Mouse (Mus musculus): Measurements from ENCODE around the gene Gdf1.

Gene Gdf1

DNA sequence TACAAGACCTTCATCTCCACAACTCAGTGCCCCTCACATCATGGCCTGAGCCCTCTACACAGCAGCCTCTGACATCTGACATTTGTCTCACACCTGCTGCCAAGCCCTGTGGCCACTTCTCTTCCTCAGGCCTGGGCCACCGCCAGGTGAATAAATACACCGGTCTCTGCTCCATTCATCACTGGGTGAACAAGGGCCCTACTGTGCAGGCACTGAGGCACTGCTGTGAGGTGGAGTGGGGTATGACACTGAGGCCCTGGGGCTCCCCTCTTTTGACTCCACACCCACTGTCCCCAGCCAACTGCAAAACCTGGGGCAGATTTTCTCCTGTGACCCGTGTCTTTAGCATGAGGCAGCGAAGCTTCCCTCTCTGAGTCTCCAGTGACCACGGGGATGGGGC, 37.0 kb downstream of the Gdf1 start:
- no peak for DNase-seq

GRCm38 (mm10) chr8:70370476-70370875, 40.9 kb downstream of the Gdf1 start:
- no peak for DNase-seq

- no peak for DNase-seq
Observed at GRCm38 (mm10) chr8:70371951-70372350, 42.3 kb downstream of the Gdf1 start.

DNA sequence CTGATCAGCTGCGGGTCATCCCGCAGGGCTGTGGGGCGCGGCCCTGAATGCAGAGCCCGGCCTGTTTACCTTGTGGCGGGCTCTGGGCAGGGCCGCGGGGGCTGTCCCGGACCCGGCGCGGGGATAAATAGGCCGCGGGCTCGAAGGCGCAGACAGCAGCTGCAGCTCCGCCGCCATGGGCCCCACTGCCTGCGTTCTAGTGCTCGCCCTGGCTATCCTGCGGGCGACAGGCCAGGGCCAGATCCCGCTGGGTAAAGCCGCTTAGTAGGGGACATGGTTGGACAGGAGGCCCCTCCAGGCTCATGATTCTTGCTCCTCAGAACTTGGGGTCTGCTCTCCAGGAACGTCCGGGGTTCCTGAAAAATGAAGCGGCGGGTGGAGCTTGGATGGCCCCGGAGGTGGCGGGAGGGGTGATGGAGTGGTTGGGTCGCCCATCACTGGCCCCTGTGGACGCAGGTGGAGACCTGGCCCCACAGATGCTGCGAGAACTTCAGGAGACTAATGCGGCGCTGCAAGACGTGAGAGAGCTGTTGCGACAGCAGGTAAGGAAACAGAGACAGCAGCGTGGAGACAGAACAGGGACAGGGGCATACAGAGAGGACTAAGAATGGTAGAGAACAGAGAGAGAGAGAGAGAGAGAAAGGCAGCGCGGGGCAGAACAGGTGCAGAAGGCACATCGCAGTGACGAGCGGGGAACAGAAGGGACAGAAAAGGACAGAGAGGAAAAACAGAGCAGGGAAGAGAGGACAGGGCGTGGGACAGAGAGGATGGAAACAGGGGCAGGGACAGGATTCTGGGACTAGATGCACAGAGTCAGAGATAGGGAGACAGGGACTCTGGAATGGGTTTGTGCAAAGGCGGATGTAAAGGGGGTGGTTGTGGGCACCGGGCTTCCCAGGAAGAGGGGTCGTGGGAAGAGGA, 44.0 kb downstream of the Gdf1 start, which contains the start of gene Comp:
Gene Comp, plus strand, starts transcription at position 162 of the 921 bp plus-strand sequence.
- no peak for DNase-seq

DNA sequence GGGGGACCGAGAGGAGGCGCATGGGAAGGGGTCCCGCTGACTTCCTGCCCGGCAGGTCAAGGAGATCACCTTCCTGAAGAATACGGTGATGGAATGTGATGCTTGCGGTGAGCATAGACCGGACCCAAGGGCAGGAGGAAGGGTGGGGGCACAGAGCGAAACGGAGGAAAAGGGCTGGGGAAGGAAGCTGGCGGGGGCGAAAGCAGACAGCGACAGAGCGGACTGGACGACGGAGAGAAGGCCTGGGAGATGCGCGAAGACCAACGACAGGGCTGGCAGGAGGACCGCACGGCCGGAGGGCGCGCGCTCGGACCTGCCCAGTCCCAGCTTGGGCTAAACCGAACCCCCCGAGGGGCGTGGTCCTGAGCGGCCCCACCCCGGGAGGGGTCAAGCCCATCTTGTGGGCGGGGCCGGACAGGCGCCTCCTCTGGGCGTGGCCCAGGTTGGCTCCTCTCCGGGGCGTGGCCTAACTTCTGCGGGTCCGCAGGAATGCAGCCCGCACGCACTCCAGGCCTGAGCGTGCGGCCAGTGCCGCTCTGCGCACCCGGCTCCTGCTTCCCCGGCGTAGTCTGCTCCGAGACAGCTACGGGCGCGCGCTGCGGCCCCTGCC, 44.8 kb downstream of the Gdf1 start:
- DNase-seq: no peak

DNA sequence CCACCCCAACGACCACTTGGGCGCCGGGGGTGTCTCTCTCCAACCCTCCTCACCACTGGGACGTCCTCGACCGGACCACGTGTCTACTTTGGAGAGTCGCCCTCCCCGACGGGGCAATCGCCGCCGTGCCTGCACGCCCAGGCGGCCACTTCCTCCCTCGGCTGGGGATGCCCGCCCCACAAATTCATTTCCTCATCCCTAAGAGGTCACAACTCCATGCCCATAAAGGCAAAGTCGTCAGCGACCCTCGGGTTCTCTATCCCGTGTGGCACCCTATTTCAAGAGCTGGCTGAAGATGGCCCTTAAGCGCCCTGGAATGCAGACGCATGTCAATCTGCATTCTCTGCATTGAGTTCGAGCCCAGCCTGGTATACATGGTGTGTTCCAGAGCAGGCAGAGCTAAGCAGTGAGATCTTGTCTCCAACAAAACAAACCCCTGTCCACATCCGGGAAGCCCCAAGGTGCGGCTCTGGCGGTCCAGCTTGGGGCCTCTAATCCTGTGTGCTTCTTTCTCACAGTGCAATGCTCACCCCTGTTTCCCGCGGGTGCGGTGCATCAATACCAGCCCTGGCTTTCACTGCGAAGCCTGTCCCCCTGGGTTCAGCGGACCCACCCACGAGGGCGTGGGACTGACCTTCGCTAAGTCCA, 45.7 kb downstream of the Gdf1 start:
- DNase-seq: no peak

- no peak for DNase-seq
Observed at GRCm38 (mm10) chr8:70376275-70376741, 46.7 kb downstream of the Gdf1 start.

GRCm38 (mm10) chr8:70377049-70377448, 47.4 kb downstream of the Gdf1 start:
- no peak for DNase-seq

DNA sequence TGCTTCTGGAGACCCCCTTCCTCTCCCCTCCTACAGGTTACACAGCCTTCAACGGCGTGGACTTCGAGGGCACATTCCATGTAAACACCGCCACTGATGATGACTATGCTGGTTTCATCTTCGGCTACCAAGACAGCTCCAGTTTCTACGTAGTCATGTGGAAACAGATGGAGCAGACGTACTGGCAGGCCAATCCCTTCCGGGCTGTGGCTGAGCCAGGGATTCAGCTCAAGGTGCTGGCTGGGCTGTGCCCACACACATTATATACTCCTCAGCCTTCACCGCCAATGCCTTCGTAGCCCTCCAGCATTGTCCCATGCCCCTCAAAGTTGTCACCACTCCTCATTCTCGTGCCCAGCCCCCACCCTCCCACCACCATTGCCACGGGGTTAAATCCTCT, 50.5 kb downstream of the Gdf1 start:
- DNase-seq: no peak

Data from right cerebral cortex, postnatal 14 days (tissue).